ENCODE assay signal across 8 mouse cellular contexts in the genomic region with DNA sequence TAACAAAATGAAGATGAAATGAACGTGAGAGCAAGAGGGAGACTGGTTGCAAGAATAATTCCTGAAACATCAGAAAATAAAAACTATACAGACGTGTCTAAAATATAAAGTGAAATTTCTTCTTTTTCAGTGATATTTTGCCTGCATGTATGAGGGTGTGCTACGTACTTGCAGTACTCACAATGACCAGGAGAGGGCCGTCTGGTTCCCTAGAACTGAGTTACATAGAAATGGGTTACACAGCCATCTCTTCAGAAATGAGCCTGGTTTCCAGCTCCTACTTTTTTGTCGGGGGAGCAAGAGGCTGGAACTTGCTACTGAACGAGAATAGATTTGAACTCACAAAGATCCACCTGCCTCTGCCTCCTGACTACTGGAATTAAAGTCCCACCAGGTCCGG. TPM values are rescaled to one million over a fixed set of nuclear protein-coding genes. Genes with fewer than 3 reads are reported as not detected.
DNase-seq lines count a peak whose midpoint lies in the region; ATAC-seq and TF ChIP-seq lines count a peak whose summit lies in the region.

No protein-coding gene starts in this region.

- H3K4me1 ChIP-seq in lung, adult 2 months (ENCODE audit: control insufficient read depth, insufficient read depth, low read length) = no peaks in the 10 kb centered on the region; the same call in none of the 2 replicates

- no peak overlapping the region for H3K4me3 ChIP-seq in lung, adult 2 months (replicated peaks; ENCODE audit: extremely low read depth, low read depth, low read length)

- ATAC-seq in monocyte, adult 5-6 weeks (replicated peaks; ENCODE audit: insufficient number of reproducible peaks, low FRiP score, low TSS enrichment, poor library complexity, severe bottlenecking) = no peak

- no peak for TF ChIP-seq POLR2A in lung, adult 2 months (IDR thresholded peaks at IDR 0.05; ENCODE audit: borderline replicate concordance, extremely low read depth, low read depth, low read length)

- WGBS in lung, adult 2 months = 26% methylated on average over 7 of the region's 7 CpGs

- 0 out of 2 replicates have a peak, but pooled peaks have one; percentile 27 for TF ChIP-seq CTCF in lung, adult 2 months (IDR thresholded peaks at IDR 0.05; ENCODE audit: insufficient read depth, low read length)

- DNase-seq in B cell, adult 2 months = peak; percentile 73 to 78
- DNase-seq in MN1 (ENCODE audit: low spot score) = peak; percentile 57
- DNase-seq in cerebellum, postnatal 14 days = peak; percentile 78 to 87
- peak; percentile 65 to 72 for DNase-seq in frontal cortex, postnatal 36 days (ENCODE audit: low spot score in 2 of 2)
- DNase-seq in kidney, postnatal 4 days = peak; percentile 80 to 83
- DNase-seq in lung, adult 2 months = peak; percentile 50
- DNase-seq in right cerebral cortex, postnatal 14 days = peak; percentile 78

RNA-seq across cellular contexts. Expression of a gene that starts 45.2 kb away (rescaled TPM):
- 1.3 and 2.7 TPM in 2 replicates for polyA plus RNA-seq in lung, adult 2 months (2012; rRNA removed)
- not detected in 3 replicates for total RNA-seq in monocyte, adult 5-6 weeks (2017)
